In the genomic region with DNA sequence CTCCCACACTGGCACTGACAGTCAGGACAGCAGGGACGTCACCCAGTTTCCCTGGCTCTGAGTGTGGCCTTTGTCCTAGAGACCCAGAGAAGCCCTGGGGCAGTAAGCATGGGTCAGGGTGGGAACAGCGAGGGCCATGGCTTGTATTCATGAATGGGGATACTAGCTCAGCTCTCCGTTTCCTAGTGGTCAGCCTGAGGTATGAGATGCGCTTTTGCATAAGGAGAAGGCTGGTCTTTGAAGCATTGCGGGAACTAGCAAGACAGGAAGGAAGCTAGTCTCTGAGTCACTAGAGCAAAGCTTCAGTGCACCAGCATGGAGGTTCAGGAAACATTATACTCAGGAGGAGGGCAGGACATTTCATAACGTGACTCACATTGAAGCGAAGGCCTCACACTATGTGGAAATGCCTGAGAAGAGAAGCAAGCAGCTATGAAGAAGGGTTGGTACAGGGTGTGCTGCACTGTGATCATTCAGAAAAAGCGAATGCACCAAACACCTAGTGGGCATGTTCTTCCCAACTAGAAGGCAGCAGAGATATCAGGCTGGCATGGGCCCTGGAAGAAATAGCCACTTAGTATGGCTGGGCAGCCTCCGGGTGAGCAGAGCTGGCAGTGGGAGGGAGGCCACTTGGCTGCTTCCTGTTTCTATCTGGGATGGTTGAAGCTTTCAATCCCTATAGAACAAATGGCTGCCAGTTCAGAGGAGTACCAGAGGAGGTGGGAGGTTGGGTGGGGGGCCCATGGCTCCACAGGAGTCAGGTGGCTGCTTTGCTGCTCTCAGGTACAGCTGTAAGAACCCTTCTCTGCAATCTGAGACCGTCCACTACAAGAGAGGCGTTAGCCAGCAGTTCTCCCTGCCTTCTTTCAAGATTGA, we compare ENCODE assay signal across 8 mouse cellular contexts. TPM values are rescaled to one million over a fixed set of nuclear protein-coding genes. Genes with fewer than 3 reads are reported as not detected.
DNase-seq lines count a peak whose midpoint lies in the region; ATAC-seq and TF ChIP-seq lines count a peak whose summit lies in the region.

No protein-coding gene starts in this region.

- no peak for TF ChIP-seq CTCF in embryonic fibroblast, embryonic 13.5 days (IDR thresholded peaks at IDR 0.05; ENCODE audit: borderline replicate concordance, insufficient read depth, low read length)

- no peak overlapping the region for H3K9ac ChIP-seq in limb, embryonic 14.5 days (ENCODE audit: low read depth, low read length, severe bottlenecking)
- no peak overlapping the region for H3K9ac ChIP-seq in neural tube, embryonic 12.5 days

- no peaks in the 10 kb centered on the region for H3K27me3 ChIP-seq in limb, embryonic 14.5 days (ENCODE audit: control insufficient read depth, insufficient read depth, low read length)
- H3K27me3 ChIP-seq in neural tube, embryonic 12.5 days (replicated peaks) = no peaks in the 10 kb centered on the region

- no peak overlapping the region for H3K4me2 ChIP-seq in limb, embryonic 14.5 days (replicated peaks; ENCODE audit: low read depth, low read length, severe bottlenecking)
- no peak overlapping the region for H3K4me2 ChIP-seq in neural tube, embryonic 12.5 days (replicated peaks)

- 73% methylated on average over 11 of the region's 11 CpGs for WGBS in limb, embryonic 14.5 days
- WGBS in neural tube, embryonic 12.5 days = 72% methylated on average over 11 of the region's 11 CpGs

- H3K36me3 ChIP-seq in limb, embryonic 14.5 days (ENCODE audit: control insufficient read depth, insufficient read depth, low read length) = peaks cover 83% of the 10 kb centered on the region
- H3K36me3 ChIP-seq in neural tube, embryonic 12.5 days = peaks cover 55% of the 10 kb centered on the region

- DNase-seq in frontal cortex, postnatal 14 days (ENCODE audit: low spot score in 2 of 2) = no peak
- DNase-seq in CD4-positive helper T cell, adult 2 months (ENCODE audit: low read depth, low spot score) = peak; percentile 42
- no peak for DNase-seq in limb, embryonic 14.5 days (ENCODE audit: low spot score)
- no peak for DNase-seq in right cerebral cortex, adult 18-20 months
- no peak for DNase-seq in urinary bladder, postnatal 4 days (ENCODE audit: low spot score in 2 of 2)

- peak; percentile 24 for ATAC-seq in frontal cortex, adult (ENCODE audit: low TSS enrichment)
- ATAC-seq in limb, embryonic 14.5 days (ENCODE audit: low FRiP score, low read depth) = peak; percentile 10; the same call in 1 of the 2 replicates
- ATAC-seq in neural tube, embryonic 12.5 days (ENCODE audit: low FRiP score, low read depth) = 0 out of 2 replicates have a peak, but pooled peaks have one; percentile 7

- TF ChIP-seq POLR2A in embryonic fibroblast, embryonic 13.5 days (IDR thresholded peaks at IDR 0.05; ENCODE audit: low read depth, low read length) = peak; percentile 58; the same call in 1 of the 2 replicates
- no peak for TF ChIP-seq POLR2A in limb, embryonic 14.5 days (IDR thresholded peaks at IDR 0.05; ENCODE audit: borderline replicate concordance, extremely low read depth, insufficient read depth, insufficient read length)

- peaks cover 15% of the 10 kb centered on the region for H3K4me1 ChIP-seq in embryonic fibroblast, embryonic 13.5 days (ENCODE audit: control insufficient read depth, insufficient read depth, low read length)
- no peaks in the 10 kb centered on the region for H3K4me1 ChIP-seq in limb, embryonic 14.5 days (ENCODE audit: control insufficient read depth, insufficient read depth, low read length)
- H3K4me1 ChIP-seq in neural tube, embryonic 12.5 days = no peaks in the 10 kb centered on the region

- no peaks in the 10 kb centered on the region for H3K9me3 ChIP-seq in limb, embryonic 14.5 days (ENCODE audit: control insufficient read depth, low read length)
- H3K9me3 ChIP-seq in neural tube, embryonic 12.5 days = no peaks in the 10 kb centered on the region

- no peak overlapping the region for H3K4me3 ChIP-seq in embryonic fibroblast, embryonic 13.5 days (ENCODE audit: insufficient read depth, low read length)
- H3K4me3 ChIP-seq in limb, embryonic 14.5 days (replicated peaks; ENCODE audit: low read length) = no peak overlapping the region
- no peak overlapping the region for H3K4me3 ChIP-seq in neural tube, embryonic 12.5 days

- peak overlapping the region; percentile 81 for H3K27ac ChIP-seq in embryonic fibroblast, embryonic 13.5 days (ENCODE audit: insufficient read depth, low read length)
- peak overlapping the region; percentile 9; the same call in 1 of the 2 replicates for H3K27ac ChIP-seq in limb, embryonic 14.5 days (replicated peaks; ENCODE audit: low read depth, low read length)
- no peak overlapping the region; the same call in 1 of the 2 replicates for H3K27ac ChIP-seq in neural tube, embryonic 12.5 days

RNA-seq across cellular contexts. Expression of a gene that starts 25.4 kb away (rescaled TPM):
- 20.2 and 27.5 TPM in 2 replicates for polyA plus RNA-seq in embryonic fibroblast, embryonic 13.5 days (2011; ENCODE audit: insufficient read length, low read depth, missing spikeins)
- polyA plus RNA-seq in limb, embryonic 14.5 days (2012; rRNA removed) = 127 and 140 TPM in 2 replicates
- 172 and 178 TPM in 2 replicates for polyA plus RNA-seq in limb, embryonic 14.5 days (2014; fragmentation: Nextera tagmentation; extraction: Ambion mirVana)
- 124 and 125 TPM in 2 replicates for polyA plus RNA-seq in neural tube, embryonic 12.5 days (2016; fragmentation: Nextera tagmentation; extraction: Ambion mirVana)

RNA-seq across cellular contexts. Expression of a gene that starts 27.1 kb away (rescaled TPM):
- 65.0 and 66.9 TPM in 2 replicates for polyA plus RNA-seq in embryonic fibroblast, embryonic 13.5 days (2011; ENCODE audit: insufficient read length, low read depth, missing spikeins)
- polyA plus RNA-seq in limb, embryonic 14.5 days (2012; rRNA removed) = 101 and 132 TPM in 2 replicates
- 87.7 and 92.7 TPM in 2 replicates for polyA plus RNA-seq in limb, embryonic 14.5 days (2014; fragmentation: Nextera tagmentation; extraction: Ambion mirVana)
- polyA plus RNA-seq in neural tube, embryonic 12.5 days (2016; fragmentation: Nextera tagmentation; extraction: Ambion mirVana) = 92.5 and 93.3 TPM in 2 replicates

RNA-seq across cellular contexts. Expression of a gene that starts 33.0 kb away (rescaled TPM):
- polyA plus RNA-seq in embryonic fibroblast, embryonic 13.5 days (2011; ENCODE audit: insufficient read length, low read depth, missing spikeins) = 31.3 and 38.2 TPM in 2 replicates
- 32.5 and 42.3 TPM in 2 replicates for polyA plus RNA-seq in limb, embryonic 14.5 days (2012; rRNA removed)
- polyA plus RNA-seq in limb, embryonic 14.5 days (2014; fragmentation: Nextera tagmentation; extraction: Ambion mirVana) = 42.0 and 44.3 TPM in 2 replicates
- 41.9 and 45.0 TPM in 2 replicates for polyA plus RNA-seq in neural tube, embryonic 12.5 days (2016; fragmentation: Nextera tagmentation; extraction: Ambion mirVana)

RNA-seq across cellular contexts. Expression of a gene that starts 50.9 kb away (rescaled TPM):
- polyA plus RNA-seq in embryonic fibroblast, embryonic 13.5 days (2011; ENCODE audit: insufficient read length, low read depth, missing spikeins) = 32.3 and 41.4 TPM in 2 replicates
- polyA plus RNA-seq in limb, embryonic 14.5 days (2012; rRNA removed) = 106 and 108 TPM in 2 replicates
- polyA plus RNA-seq in limb, embryonic 14.5 days (2014; fragmentation: Nextera tagmentation; extraction: Ambion mirVana) = 59.3 and 67.9 TPM in 2 replicates
- polyA plus RNA-seq in neural tube, embryonic 12.5 days (2016; fragmentation: Nextera tagmentation; extraction: Ambion mirVana) = 60.3 and 66.5 TPM in 2 replicates
